Mouse (Mus musculus): ENCODE results near the gene Lrrc36.

GRCm38 (mm10) chr8:105431743-105432515 lies 18.6 kb downstream of the Lrrc36 start:
- TF ChIP-seq POLR2A (IDR thresholded peaks at IDR 0.05; ENCODE audit: borderline replicate concordance, control insufficient read depth, low read depth, low read length) (no peak), CTCF (IDR thresholded peaks at IDR 0.05; ENCODE audit: control insufficient read depth, insufficient read depth, low read length) (no peak)

Measured in bone marrow, adult 2 months (tissue).